Mouse (Mus musculus) testis, adult 10 weeks (tissue): ENCODE measurements around the gene Efcab2. TPM values are rescaled to one million over a fixed set of nuclear protein-coding genes. Genes with fewer than 3 reads are reported as not detected.

Experiments used
- polyA plus RNA-seq: library from polyadenylated mRNA; stranded (reverse); fragments of 350-450 nt; fragmentation: Illumina TruSeq; extraction: RNeasy Lipid Tissue Mini Kit (QIAGEN cat#74804); gene quantifications from one replicate; pipeline ENCODE4 v1.2.3, GENCODE M21; 2014; ENCODE audit warnings: low read depth, low replicate concordance

Efcab2 gene
- polyA plus RNA-seq: 244 TPM

GRCm38 (mm10) chr1:178405951-178406711 is at the start of gene Efcab2:
Gene Efcab2, plus strand, starts transcription at chr1:178406085.

GRCm38 (mm10) chr1:178528431-178529351 is 122.8 kb downstream of the Efcab2 start, which contains the start of gene Kif26b:
Gene Kif26b, plus strand, starts transcription at chr1:178529125.

Other genes with a start within 250 kb of the Efcab2 start
- 41.9 TPM for gene Desi2, start 218.7 kb upstream of the Efcab2 start, polyA plus RNA-seq
- gene Cox20, start 87.0 kb upstream of the Efcab2 start, polyA plus RNA-seq: 162 TPM
- gene Hnrnpu, start 68.3 kb upstream of the Efcab2 start, polyA plus RNA-seq: 989 TPM
- gene Kif26b, start 123.0 kb downstream of the Efcab2 start, polyA plus RNA-seq: 0.11 TPM